Mouse (Mus musculus): ENCODE measurements around the gene Nxpe4.

Gene Nxpe4

DNA sequence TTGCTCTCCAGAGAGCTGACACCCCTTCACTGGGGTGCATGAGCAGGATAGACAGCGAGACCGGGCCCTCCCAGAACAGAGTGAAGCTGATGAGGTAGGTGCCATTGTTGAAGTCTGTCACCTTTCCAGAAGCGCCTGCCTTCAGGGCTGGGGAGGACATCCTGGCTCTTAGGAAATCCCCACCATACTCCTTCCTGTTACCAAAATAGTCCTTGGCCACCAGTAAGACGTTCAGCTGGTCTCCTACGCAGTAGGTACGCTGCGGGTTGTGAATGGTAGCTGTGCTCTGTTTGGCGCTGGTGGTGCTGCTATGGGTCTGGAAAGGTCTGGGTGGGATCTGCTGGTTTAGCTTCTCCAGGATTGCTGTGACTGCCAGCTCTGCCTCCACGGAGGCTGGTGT, 164.5 kb downstream of the Nxpe4 start:
- in situ Hi-C loops (cut with MboI, MseI), result no loop called here

DNA sequence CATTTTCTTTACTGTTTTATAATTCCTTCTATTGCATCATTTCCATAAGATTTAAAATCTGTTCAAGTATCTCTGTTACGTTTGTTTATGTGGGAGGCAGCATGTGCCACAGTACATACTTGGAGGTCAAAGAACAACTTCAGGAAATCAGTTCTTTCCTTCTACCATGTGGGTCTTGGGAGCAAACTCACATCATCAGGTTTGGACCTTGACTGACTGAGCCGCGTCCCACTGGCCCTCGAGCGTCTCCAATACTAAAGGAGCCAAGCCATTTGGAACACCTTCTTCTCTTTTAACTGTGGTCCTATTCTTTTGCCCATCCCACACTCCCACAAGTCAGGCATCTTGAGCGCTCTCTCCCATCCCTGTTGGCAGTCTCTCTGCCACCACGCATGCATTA, 167.8 kb downstream of the Nxpe4 start:
- in situ Hi-C loops (cut with MboI, MseI), result no loop called here

DNA sequence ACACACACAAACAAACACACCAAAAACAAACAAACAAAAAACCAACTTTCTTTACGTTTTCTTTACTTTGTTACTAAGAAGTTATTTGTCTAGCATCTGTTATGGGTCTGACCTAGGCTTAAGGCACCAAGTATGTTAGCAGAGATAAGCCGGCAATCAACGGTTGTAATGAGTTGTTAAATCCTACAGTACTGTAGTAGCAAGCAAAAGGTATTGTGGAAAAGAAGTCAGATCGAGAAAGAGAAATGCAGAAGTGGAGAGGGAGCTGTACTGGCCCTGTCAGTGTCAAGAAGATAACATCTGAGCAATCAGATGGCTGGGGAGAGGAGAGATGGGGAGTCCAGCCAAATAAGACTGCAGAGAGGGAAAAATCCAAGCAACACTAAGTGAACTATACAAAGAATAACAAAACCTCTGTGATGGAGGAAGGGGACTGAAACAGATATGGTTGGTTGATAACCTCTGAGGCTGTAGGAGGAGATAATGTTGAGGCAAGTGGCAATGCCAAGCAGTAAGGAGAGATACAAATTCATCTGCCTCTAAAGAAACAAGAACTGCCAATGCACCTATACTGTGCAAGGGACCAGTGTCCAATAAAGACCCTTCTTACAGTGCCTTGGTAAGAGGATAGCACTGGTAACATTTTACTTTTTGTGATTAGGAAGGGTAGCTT, 177.1 kb downstream of the Nxpe4 start:
- in situ Hi-C loops (cut with MboI, MseI), result no loop called here

DNA sequence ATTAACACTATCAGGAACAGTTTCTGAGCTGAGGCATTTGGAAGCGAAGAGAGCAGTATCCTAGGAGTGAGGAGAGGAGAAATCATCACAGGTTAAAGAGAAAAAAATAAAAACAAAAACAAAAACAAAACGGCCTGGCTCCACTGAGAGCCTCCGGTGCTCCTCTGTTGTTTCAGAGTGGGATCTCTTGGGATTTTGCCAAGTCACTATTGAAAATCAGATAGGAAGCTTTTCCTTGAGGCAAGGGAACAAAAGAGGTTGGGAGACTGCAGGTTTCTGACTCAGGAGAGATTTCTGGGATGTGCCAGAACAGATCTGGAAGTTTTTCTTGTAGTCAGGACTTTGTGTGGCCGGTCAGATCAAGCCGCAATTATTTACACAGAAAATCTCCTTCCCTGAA, 177.7 kb downstream of the Nxpe4 start:
- in situ Hi-C loops (cut with MboI, MseI), result no loop called here

DNA sequence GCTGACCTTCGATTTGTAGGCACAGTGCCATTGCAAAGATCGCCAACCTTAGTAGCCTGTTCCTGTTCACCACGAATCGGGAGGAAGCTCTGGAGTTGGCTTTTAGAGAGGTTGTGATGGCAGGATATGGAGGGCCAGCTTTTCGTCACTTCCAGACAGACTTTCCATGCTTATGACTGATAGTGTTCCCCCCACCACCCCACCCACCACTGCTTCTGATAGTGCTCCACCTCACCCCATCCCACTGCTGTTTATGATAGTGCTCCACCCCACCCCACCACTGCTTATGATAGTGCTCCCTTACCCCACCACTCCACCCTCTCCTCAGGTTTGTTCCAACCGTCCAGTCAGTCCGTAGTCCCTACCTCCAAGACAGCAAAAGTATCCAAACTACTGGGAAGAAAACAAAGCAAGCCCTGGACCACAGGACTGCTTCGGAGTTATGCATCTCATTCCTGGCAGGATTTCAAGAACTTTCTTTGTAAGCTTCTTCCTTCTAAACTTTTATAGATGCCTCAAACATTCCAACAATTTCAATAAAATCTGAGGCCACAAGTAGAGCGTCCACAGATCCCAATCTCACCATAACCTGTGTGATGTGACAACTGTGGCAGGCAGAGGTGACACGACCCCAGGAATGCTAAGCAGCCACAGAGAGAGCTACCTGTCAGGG, 179.0 kb downstream of the Nxpe4 start:
- in situ Hi-C loops (cut with MboI, MseI), result no loop called here

DNA sequence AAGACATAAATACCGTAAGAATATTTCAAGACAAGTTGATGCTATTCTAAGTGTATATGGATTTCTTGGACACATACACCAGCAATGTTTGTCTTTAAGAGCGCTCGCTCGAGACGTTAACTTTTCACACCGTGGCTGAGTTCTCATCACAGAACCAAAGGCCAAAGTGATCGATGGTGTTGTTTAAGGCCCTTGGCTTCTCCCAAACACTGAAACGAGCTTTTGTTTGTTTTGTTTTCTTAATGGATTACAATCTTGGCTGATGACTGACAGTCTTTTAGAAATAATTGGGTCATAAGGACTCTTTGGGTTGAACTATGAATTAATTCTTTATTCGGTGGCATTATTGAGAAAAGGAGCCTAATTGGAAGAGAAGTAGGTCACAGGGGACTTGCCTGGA, 183.6 kb downstream of the Nxpe4 start:
- in situ Hi-C loops (cut with MboI, MseI), result no loop called here

DNA sequence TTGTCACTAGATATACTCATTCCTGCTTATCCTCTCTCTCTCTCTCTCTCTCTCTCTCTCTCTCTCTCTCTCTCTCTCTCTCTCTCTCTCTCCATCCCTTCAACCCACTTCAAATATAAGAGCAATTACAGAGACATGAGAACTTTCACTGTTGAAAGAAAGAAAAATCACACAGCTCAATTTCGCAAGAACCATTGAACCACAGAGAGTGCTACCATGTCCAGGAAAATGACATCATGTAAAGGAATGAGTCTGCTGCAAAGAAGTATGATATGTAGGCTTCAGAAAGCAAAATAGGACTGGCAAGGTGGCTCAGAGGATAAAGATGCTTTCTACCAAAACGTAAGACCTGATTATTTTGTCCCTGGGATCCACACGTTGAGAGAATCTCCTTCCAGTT, 184.0 kb downstream of the Nxpe4 start:
- in situ Hi-C loops (cut with MboI, MseI), result no loop called here

DNA sequence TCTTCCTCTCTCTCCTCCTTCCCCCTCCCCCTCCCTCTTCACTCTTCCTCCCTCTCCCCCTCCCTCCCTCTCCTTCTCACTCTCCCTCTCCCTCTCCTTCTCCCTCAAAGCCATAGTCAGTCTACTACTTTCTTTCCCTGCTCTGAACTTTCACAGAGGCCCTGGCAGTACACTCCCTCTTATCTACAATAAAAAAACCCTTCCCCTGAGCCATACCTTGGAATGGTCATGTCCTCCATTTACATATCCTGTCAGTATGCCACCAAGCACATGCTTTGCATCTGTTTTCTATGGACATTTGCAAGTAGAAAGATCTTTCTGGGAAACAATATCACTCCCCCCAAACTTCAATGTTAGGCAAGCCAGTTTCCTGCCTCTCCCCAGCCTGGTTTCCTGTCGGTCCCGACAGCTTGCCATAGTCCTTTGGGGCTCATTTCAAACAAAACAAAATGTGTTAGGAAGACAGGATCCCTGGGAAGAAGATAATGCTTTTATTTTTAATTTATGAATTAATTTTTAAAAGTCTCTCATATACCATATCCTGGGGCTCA, 191.4 kb downstream of the Nxpe4 start, which contains the start of gene Nxpe2:
Nxpe2 (minus strand) TSS at position 307 of the 551 bp plus-strand sequence.
- in situ Hi-C loops (cut with MboI, MseI), result no loop called here

DNA sequence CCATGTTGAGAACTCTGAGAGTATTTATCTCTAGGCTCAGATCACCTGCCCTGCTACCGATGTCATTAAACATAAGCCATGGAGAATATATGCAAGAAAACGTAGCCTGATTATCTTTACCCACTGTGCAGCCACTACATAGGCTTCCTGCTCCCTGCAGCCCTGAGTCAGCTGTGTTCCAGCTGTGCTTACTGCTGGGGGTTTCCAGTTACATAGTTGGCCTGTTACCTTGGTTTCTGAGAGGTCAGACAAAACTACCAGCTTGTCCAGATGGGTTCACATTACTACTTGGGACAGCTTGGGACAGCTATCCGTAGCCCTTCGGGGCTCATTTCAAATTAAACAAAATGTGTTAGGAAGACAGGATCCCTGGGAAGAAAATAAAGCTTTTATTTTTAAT, 192.3 kb downstream of the Nxpe4 start:
- in situ Hi-C loops (cut with MboI, MseI), result no loop called here

DNA sequence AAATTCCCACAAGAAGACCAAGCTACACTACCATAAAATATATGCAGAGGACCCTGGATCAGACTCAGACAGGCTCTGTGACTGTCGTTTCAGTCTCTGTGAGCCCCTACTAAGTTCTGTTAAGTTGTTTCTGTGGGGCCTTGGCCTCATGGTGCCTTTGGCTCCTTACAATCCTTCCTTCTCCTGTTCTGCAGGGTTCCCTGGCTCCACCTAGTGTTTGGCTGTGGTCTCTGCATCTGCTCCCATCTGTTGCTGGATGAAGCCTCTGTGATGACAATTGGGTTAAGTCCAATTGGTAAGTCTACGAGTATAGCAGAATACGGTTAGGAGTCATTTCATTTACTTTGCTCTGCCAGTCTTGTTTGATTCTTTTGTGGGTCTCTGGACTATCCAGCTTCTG, 193.0 kb downstream of the Nxpe4 start:
- in situ Hi-C loops (cut with MboI, MseI), result no loop called here

DNA sequence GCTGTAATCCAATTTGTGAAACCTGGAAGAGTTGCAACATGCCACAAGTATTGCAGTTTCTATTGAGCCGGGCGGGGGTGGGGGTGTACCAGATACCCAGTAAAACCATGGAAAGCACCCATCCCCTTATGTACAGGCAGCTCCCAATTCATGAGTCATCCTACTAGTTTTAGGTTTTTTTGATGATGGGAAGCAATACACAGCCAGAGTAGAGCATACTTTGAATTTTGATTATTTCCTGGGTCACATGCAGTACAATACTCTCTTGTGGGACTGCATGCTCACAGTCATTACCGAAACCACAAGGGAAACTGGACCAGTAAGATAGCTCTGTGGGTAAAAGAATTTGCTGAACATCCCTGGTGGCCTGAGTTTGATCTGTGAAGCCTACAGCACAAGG, 195.3 kb downstream of the Nxpe4 start:
- in situ Hi-C loops (cut with MboI, MseI), result no loop called here

DNA sequence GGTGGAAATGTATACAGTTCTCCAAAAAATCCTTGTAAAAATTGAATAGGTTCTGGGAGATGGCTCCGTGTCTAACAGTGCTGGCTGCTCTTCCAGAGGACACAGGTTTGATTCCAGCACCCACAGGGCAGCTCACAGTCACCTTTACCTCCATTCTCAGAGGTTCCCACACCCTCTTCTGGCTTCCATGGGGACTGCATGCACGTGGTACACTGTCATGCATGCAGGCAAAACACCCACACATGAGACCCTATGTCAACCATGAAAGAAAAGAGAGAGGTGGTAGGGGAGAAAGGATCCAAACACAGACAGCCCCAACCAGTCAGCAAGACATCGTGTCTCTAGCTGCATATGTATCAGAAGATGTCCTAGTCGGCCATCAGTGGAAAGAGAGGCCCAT, 199.0 kb downstream of the Nxpe4 start:
- in situ Hi-C loops (cut with MboI, MseI), result no loop called here

DNA sequence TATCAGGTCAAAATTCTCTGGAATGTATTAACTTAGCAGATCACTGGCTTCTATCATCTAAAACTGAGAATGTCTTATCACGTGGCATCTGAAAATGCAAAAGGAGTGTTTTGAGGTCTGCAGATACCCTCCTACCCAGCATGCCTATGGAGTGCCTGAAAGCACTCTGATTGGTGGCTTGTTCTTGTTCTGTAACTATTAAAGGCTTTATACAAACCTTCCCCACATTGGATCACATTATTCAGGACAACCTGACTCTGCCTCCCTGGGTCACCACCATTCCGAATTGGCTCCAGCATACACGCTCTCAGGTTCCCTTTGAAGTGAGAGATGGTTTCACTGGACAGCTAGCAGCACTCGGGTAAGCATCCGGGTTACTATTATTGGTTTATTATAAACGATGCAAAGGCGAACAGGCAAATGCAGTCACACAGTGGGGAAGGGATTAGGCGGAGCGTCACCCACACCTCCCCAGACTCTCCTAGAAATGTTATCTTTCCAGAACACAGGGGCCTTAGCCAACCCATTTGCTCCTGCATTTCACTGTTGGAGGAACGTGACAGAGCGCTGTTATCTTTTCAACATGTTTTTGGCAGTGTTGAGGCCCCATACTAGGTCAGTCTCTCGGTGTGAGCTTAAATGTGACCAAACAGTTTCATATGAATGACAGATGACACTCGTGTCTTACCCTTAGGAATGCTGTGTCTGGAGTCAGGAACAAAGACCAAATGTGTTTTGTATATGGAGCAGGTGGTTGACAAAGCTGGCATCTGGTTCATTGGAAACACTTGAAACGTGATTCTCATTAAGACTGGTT, 200.2 kb downstream of the Nxpe4 start:
- in situ Hi-C loops (cut with MboI, MseI), result no loop called here

DNA sequence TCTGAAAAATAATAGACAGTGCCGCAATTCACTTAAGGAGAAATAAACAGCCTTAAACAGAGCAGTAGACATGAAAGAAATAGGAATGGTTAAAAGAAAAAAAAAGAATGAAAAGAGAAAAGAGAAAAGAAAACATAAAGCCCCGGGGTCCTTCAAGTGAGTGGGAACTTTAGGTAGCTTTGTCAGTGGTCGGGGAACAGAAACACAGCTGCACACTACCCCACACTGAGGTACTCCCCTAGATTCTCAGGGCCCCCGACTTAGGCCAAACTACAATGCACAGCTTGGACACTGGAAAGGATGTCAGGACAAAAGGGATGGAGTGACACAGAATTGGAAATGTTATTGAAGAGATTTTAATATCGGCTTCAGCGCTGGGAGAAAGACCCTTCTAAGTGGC, 200.9 kb downstream of the Nxpe4 start:
- in situ Hi-C loops (cut with MboI, MseI), result no loop called here

DNA sequence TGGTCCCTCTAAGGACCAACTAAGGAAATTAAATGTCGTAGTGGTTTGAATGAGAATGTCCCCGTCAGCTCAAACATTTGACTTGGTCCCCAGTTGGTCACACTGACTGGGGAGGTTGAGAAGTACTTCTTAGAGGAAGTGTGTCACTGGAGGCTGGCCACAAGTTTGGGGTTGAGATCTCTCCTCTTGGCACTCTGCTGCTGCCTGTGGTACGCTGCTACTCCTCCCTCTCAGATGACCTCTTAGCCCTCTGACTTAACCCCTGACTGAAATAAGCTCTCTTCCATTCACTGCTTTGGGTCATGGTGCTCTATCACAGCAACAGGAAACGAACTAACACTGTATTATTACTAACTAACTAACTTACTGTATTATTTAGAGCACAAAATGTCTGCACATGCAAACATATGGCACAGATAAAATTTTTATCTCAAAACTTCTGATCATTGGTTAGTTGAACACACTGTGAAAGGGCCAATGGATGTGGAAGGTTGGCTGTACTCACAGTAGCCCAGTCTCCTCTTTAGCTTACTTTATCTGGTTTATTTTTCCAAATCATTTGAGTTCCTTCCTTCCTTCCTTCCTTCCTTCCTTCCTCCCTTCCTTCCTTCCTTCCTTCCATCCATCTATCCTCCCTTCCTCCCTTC, 211.5 kb downstream of the Nxpe4 start:
- in situ Hi-C loops (cut with MboI, MseI), result no loop called here

DNA sequence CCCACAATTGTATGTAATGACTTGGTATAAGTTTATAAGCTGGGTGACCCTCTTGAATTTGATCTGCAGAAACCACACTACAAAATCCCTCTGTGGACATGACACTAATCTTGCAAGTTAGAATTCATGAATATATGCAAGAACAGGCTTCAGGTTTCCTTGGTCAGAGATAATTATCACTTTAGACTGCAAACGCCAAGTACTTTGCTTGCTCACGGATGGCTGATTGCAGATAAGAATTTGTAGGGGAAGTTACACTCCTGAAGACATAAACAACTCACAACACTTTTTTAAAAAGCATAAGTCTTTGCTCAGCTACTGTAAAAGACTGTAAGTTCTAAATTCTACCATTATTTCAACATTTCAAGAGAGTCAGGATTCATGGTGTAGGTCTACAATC, 212.5 kb downstream of the Nxpe4 start:
- in situ Hi-C loops (cut with MboI, MseI), result no loop called here

DNA sequence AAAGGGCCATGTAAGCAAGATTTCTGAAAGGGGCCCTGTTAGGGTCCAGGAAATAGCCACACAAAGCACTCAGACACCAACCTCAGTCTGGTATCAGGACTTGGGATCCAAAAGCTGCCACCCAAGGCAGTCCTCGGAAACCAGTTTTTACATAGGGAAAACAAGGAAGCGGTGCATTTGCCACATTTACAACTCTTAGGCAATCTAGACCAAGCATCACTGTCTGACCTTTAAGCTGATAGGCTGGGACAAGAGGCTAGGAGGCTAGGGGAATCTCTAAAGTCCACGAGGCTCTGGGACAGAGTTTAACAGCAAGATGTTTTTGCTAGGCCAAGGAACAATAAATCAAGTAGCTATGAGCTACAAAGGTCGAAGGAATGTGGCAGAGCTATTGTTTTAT, 226.6 kb downstream of the Nxpe4 start:
- in situ Hi-C loops (cut with MboI, MseI), result no loop called here

DNA sequence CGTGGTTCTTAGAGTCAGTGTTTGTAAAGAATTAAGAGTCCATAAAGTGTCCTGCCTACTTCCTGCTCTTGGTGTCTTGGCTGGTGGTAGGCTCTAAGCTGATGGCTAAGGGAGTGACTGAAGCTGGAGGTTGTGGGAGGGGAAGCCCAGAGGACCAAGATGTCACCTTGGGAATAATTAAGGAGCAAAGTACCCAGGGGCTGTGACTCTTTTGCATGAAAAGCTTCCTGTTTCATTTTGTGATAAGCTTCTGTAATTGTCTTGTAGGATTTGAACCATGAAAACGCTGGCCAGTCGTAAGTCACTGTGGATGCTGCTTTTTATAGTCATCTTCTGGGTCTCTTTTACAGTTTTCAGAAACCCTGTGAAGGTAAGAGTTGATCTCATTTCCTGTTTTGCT, 228.2 kb downstream of the Nxpe4 start:
- in situ Hi-C loops (cut with MboI, MseI), result no loop called here

DNA sequence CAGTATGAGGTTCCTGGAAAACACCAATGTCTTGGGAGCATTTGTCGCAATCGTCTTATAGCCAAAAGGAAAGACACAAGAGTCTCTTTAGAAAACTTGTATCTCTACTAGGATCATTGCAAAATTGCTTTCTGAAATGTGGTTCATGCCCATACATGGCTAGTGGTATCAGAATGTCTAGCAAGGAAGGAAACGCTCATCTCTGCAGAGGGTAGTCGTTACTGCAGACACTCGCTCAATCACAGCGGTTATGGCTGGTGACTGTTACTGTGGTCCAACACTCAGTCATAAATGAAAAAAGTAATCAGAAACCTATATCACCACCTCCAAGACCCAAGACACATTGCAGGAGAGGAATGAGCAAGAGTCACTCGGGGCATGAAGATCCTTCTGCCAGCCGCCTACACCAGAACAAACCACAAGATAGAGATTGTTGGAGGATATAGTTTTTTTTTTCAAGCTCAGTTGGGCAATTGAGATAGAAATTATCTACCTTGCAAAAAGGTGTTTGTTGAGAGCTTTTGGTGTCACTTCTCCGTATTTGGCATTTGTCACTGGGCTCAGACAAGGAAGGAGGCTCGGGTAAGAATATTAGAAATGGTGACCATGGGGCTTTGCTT, 241.9 kb downstream of the Nxpe4 start:
- in situ Hi-C loops (cut with MboI, MseI), result no loop called here

DNA sequence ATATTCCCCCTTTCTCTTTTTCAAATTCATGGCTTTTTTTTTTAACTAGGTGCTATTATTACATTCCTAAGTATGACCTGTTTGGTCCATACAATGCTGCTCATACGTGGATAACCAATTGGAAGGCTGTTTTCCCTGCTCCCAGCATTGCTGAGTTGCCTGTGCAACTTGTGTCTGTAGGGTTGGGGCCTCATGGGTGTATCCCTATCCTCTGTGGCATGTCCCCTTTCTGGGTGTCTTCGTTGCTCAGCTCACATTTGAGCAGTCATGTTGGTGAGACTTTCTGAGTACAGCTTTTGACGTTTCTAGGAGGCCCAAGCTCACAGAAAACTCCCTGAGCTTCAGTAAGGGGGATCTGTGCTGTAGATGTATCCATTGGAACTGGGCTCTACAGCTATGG, 242.9 kb downstream of the Nxpe4 start:
- in situ Hi-C loops (cut with MboI, MseI), result no loop called here

DNA sequence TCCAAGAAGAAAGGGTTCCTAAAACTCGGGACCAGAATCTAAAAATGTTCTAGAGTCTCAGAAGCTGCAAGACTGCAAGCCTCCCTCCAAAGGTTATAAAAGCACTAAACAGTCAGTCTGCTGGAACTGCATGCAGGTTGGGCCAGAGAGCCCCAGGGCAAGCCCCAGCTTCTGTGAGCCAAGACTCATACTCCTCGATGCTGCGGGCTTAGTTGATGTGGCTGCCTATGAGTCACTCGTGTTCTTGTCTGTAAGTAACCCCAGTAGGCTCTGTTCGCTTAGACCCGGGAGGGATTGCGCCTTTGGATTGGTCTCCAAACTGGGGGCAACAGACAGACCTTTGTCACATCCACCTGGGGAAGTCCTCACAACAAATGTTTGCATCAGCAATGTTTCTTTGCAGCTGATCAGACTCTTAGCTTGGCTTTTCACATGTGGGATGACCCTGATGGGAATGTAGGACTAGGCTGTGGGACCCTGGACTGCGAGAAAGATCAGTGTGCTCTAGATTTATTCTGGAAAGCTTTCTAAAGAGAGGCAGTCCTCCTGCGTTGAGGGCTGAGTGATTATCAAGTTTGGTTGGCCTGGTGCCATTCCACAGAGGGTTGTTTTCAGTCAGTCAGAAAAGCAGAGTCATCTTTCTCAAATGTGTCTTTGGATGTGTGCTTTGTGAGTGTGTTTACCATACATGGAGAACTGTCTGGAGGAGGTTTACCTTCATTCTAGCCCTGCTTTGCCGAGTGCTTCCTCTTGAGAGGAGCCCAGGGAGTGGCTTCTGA, 245.9 kb downstream of the Nxpe4 start:
- in situ Hi-C loops (cut with MboI, MseI), result no loop called here

Data from regulatory T cell (primary cell).